Mouse (Mus musculus) liver, embryonic 18 days (tissue): ENCODE measurements around the gene Gm14443. TPM values are rescaled to one million over a fixed set of nuclear protein-coding genes. Genes with fewer than 3 reads are reported as not detected.

Experiments used
- polyA plus RNA-seq: library from polyadenylated mRNA; depleted of rRNA; stranded (reverse); fragments of >200 nt; gene quantifications from 2 replicates; pipeline ENCODE4 v1.2.3, GENCODE M21; 2012; rRNA removed

The Gm14443 gene
- polyA plus RNA-seq, result 0.06 and 0.13 TPM in 2 replicates

GRCm38 (mm10) chr2:175175401-175176180 lies at the start of gene Gm14443:
Gm14443 (minus strand) TSS chr2:175175871.

GRCm38 (mm10) chr2:175206732-175207131 lies 31.1 kb upstream of the Gm14443 start, which contains the start of gene Gm14391:
Gm14391 (minus strand) TSS chr2:175206917.

GRCm38 (mm10) chr2:175141993-175142295 lies 33.7 kb downstream of the Gm14443 start, which contains the start of gene Gm14399:
Gm14399 (minus strand) TSS chr2:175142012.

Other genes starting within 250 kb of the Gm14443 start
- not detected in 2 replicates for gene Gm14444, start 165.6 kb downstream of the Gm14443 start, polyA plus RNA-seq
- gene Gm14393, start 108.1 kb downstream of the Gm14443 start, polyA plus RNA-seq, result 0.06 TPM in 1 of 2 replicates, not detected in the other
- gene Gm14399, start 33.9 kb downstream of the Gm14443 start, polyA plus RNA-seq, result 1.4 and 1.5 TPM in 2 replicates
- 2.7 and 2.9 TPM in 2 replicates for gene Gm14391, start 31.0 kb upstream of the Gm14443 start, polyA plus RNA-seq
- not detected in 2 replicates for gene Gm14440, start 99.3 kb upstream of the Gm14443 start, polyA plus RNA-seq
- 3.5 and 4.0 TPM in 2 replicates for gene Gm4631, start 162.3 kb upstream of the Gm14443 start, polyA plus RNA-seq
- gene Zfp968, start 196.6 kb upstream of the Gm14443 start, polyA plus RNA-seq, result 0.97 and 1.2 TPM in 2 replicates